Mouse (Mus musculus): Measurements from ENCODE around the gene Hnrnpa3. TPM values are rescaled to one million over a fixed set of nuclear protein-coding genes. Genes with fewer than 3 reads are reported as not detected.

Gene Hnrnpa3
- polyA plus RNA-seq, 1 experiment from 2014 or later, result 135 TPM

DNA sequence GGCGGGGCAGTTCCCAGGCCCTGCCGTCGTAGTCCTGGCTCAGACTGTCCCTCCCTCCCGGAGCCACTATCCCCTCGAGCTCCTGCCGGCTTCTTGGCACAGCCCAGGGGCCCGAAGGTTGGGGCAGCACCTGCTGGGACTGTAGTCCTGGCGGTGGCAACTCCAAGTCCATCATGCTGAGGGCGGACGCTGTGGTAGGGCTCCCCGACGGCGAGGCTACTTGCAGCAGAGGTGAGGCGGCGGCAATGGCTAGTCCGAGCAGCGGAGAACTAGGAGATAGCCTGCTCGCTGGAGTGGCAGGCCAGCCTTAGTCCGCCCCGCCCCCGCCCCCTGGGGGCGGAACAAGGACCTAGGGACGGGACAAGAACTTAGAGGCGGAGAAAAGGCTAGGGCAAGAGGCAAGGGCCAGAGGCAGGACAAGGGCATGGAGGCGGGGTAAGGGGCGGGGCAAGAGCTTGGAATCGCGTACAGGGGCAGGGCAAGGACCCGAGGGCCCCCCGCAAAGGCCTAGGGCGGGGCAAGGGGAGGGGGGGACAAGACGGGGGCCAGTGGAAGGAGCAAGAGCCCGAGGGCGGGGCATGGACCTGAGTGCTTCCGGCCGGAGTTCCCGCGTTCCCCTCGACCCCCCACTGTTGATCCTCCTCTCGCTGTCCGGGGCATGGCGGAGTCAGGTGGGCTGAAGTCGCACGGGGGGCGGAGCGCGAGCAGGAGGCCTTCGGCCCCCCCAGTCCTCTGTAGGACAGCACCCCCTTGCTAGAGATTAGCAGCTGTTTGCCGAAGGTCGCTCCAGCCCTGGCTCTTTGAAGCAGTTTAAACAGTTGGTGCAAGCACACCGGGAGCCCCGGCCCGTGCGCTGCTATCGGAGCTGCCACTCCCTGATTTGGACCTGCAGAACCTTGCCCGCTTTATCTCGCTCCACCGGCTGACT, 45.4 kb downstream of the Hnrnpa3 start, which contains the start of gene Nfe2l2:
TSS of gene Nfe2l2 (minus strand) at position 408 of the 928 bp plus-strand sequence.
- Histone ChIP-seq H3K4me2 (replicated peaks) (peak within 1 kb of the TSS; percentile 81), H3K4me1 (replicated peaks; ENCODE audit: control insufficient read depth, insufficient read depth, low read length) (peaks cover 18% of the 10 kb centered on the region), H3K27me3 (ENCODE audit: control insufficient read depth, insufficient read depth, low read length) (0 out of 2 replicates have a peak, but pooled peaks cover 6% of the 10 kb centered on the region), H3K27ac (peak within 1 kb of the TSS; percentile 80), H3K9ac (peak within 1 kb of the TSS; percentile 67), H3K36me3 (replicated peaks; ENCODE audit: control insufficient read depth, insufficient read depth) (no peaks in the 10 kb centered on the region), H3K4me3 (replicated peaks; ENCODE audit: low read length) (peak within 1 kb of the TSS; percentile 53), H3K9me3 (ENCODE audit: control insufficient read depth, low read length) (no peaks in the 10 kb centered on the region)
- DNase-seq (ENCODE audit: low spot score) (peak; percentile 70), ATAC-seq (ENCODE audit: low FRiP score) (peak; percentile 83)
- WGBS, result under 1% methylated on average over 56 of the region's 58 CpGs

DNA sequence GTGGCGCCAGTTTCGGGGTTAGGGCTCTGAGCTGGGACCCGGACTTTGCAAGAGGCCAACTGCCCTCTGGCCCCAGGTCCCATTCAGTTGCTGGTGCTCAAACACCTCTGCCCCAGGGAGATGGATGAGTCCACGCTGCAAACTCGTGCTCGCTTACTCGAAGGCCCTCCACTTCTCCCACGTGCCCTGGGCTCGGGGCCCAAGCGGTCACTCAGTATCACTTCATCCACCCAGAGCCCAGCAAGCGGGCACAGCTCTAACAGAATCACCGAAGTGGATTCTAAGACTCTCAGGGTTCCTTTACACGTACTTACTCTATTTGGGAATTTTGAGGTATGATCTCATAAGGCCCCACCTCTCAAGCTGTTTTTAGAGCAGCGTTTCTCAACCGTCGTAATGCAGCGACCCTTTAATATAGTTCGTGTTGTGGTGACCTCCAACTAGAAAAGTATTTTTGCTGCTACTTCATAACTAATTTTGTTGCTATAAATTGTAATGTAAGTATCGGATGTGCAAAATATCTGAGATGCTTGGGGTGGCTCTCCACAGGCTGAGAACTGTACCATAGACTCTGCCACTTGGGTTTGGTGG, 46.2 kb downstream of the Hnrnpa3 start:
- Histone ChIP-seq H3K9me3 (ENCODE audit: control insufficient read depth, low read length) (no peaks in the 10 kb centered on the region), H3K27me3 (ENCODE audit: control insufficient read depth, insufficient read depth, low read length) (0 out of 2 replicates have a peak, but pooled peaks cover 6% of the 10 kb centered on the region), H3K4me2 (replicated peaks) (peak overlapping the region; percentile 81), H3K36me3 (replicated peaks; ENCODE audit: control insufficient read depth, insufficient read depth) (no peaks in the 10 kb centered on the region), H3K27ac (no peak overlapping the region), H3K4me3 (replicated peaks; ENCODE audit: low read length) (peak overlapping the region; percentile 53), H3K4me1 (replicated peaks; ENCODE audit: control insufficient read depth, insufficient read depth, low read length) (peaks cover 18% of the 10 kb centered on the region), H3K9ac (peak overlapping the region; percentile 67; the same call in 1 of the 2 replicates)
- ATAC-seq (ENCODE audit: low FRiP score) (no peak), DNase-seq (ENCODE audit: low spot score) (no peak)
- 34% methylated on average over 19 of the region's 19 CpGs for WGBS

- ATAC-seq (ENCODE audit: low FRiP score), result no peak
- Histone ChIP-seq H3K4me2 (replicated peaks) (no peak overlapping the region), H3K9ac (no peak overlapping the region), H3K4me1 (replicated peaks; ENCODE audit: control insufficient read depth, insufficient read depth, low read length) (peaks cover 18% of the 10 kb centered on the region), H3K9me3 (ENCODE audit: control insufficient read depth, low read length) (no peaks in the 10 kb centered on the region), H3K36me3 (replicated peaks; ENCODE audit: control insufficient read depth, insufficient read depth) (no peaks in the 10 kb centered on the region), H3K27me3 (ENCODE audit: control insufficient read depth, insufficient read depth, low read length) (0 out of 2 replicates have a peak, but pooled peaks cover 6% of the 10 kb centered on the region), H3K4me3 (replicated peaks; ENCODE audit: low read length) (no peak overlapping the region), H3K27ac (no peak overlapping the region)
- 51% methylated on average over 5 of the region's 5 CpGs for WGBS
- DNase-seq (ENCODE audit: low spot score), result no peak
These were observed 47.4 kb downstream of the Hnrnpa3 start for GRCm38 (mm10) chr2:75706435-75706834.

- Histone ChIP-seq H3K4me3 (replicated peaks; ENCODE audit: low read length) (no peak overlapping the region), H3K27me3 (ENCODE audit: control insufficient read depth, insufficient read depth, low read length) (0 out of 2 replicates have a peak, but pooled peaks cover 6% of the 10 kb centered on the region), H3K27ac (no peak overlapping the region), H3K36me3 (replicated peaks; ENCODE audit: control insufficient read depth, insufficient read depth) (no peaks in the 10 kb centered on the region), H3K9me3 (ENCODE audit: control insufficient read depth, low read length) (no peaks in the 10 kb centered on the region), H3K4me1 (replicated peaks; ENCODE audit: control insufficient read depth, insufficient read depth, low read length) (peaks cover 15% of the 10 kb centered on the region), H3K4me2 (replicated peaks) (no peak overlapping the region), H3K9ac (no peak overlapping the region)
- DNase-seq (ENCODE audit: low spot score) (no peak), ATAC-seq (ENCODE audit: low FRiP score) (no peak)
- 12% methylated on average over 1 of the region's 1 CpGs for WGBS
These were observed 48.4 kb downstream of the Hnrnpa3 start for GRCm38 (mm10) chr2:75707420-75707819.

DNA sequence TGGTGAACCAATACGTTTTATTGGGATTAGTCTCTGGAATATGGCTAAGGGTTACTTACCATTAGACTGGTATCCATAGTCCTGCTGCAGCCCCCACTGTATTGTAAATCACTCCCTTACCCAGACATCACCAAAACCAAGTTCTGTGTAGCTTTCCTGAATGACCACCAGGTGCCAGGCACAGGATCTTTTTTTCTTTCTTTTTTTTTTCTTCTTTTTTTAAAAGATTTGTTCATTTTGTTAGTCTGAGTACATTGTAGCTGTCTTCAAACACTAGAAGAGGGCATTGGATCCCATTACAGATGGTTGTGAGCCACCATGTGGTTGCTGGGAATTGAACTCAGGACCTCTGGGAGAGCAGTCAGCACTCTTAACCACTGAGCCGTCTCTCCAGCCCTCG, 54.0 kb downstream of the Hnrnpa3 start:
- H3K9ac ChIP-seq, result no peak overlapping the region
- H3K4me3 ChIP-seq (replicated peaks; ENCODE audit: low read length), result no peak overlapping the region
- H3K4me1 ChIP-seq (replicated peaks; ENCODE audit: control insufficient read depth, insufficient read depth, low read length), result no peaks in the 10 kb centered on the region
- no peaks in the 10 kb centered on the region for H3K9me3 ChIP-seq (ENCODE audit: control insufficient read depth, low read length)
- 88% methylated on average over 3 of the region's 3 CpGs for WGBS
- H3K4me2 ChIP-seq (replicated peaks), result no peak overlapping the region
- no peak for DNase-seq (ENCODE audit: low spot score)
- H3K27ac ChIP-seq, result no peak overlapping the region
- H3K27me3 ChIP-seq (ENCODE audit: control insufficient read depth, insufficient read depth, low read length), result no peaks in the 10 kb centered on the region
- no peaks in the 10 kb centered on the region for H3K36me3 ChIP-seq (replicated peaks; ENCODE audit: control insufficient read depth, insufficient read depth)
- no peak for ATAC-seq (ENCODE audit: low FRiP score)

GRCm38 (mm10) chr2:75714766-75715165, 55.7 kb downstream of the Hnrnpa3 start:
- DNase-seq (ENCODE audit: low spot score) (no peak), ATAC-seq (ENCODE audit: low FRiP score) (no peak)
- H3K4me1 ChIP-seq (replicated peaks; ENCODE audit: control insufficient read depth, insufficient read depth, low read length), result no peaks in the 10 kb centered on the region
- no peaks in the 10 kb centered on the region for H3K36me3 ChIP-seq (replicated peaks; ENCODE audit: control insufficient read depth, insufficient read depth)
- H3K9me3 ChIP-seq (ENCODE audit: control insufficient read depth, low read length), result no peaks in the 10 kb centered on the region
- no peak overlapping the region for H3K4me3 ChIP-seq (replicated peaks; ENCODE audit: low read length)
- no peak overlapping the region for H3K4me2 ChIP-seq (replicated peaks)
- H3K27me3 ChIP-seq (ENCODE audit: control insufficient read depth, insufficient read depth, low read length), result no peaks in the 10 kb centered on the region
- H3K27ac ChIP-seq, result no peak overlapping the region
- no peak overlapping the region for H3K9ac ChIP-seq
- 85% methylated on average over 4 of the region's 4 CpGs for WGBS

DNA sequence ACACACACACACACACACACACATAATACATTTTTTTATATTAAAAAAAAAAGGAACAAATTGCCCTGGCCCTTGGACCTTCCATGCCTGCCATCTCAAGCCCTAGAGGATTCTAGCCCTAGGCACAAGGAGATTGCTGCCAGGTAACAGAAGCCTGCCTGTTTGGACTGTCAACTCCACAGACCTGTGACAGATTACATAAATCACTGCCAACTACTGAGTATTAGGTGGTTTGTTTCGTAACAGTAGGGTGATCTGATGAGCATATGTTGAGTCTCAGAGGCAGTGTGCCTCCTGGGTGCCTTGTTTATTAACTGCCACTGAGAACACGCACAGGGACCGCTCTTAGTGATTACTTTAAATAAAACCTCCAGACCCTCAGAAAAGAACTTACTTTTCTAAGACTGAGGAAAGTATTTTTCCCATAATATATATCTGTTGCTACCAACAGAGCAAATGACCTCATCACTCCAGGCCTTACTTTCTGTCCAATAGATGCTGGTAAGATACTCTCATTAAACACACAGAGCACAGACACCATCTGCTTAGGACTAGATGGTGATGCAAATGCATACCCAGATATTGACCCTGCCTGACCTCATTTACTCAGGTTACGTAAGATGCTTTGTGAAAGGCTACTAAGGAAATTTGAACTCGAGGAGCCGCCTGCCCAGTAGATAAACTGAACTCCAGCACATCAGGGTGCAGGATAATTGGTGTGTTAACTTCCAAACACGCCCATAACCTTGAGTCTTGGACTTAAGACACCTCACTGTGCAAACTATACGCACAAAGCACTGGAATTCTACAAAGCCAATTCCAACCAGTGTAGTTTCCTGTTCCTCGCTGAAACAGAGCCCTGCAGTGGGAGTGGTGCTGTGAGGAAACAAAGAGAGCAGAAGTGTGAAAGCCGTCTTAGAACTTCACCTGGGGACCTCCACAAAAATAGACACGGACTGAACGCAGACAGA, 57.3 kb downstream of the Hnrnpa3 start:
- DNase-seq (ENCODE audit: low spot score), result no peak
- no peak overlapping the region for H3K27ac ChIP-seq
- ATAC-seq (ENCODE audit: low FRiP score), result no peak
- no peaks in the 10 kb centered on the region for H3K27me3 ChIP-seq (ENCODE audit: control insufficient read depth, insufficient read depth, low read length)
- no peak overlapping the region for H3K9ac ChIP-seq
- H3K36me3 ChIP-seq (replicated peaks; ENCODE audit: control insufficient read depth, insufficient read depth), result no peaks in the 10 kb centered on the region
- no peak overlapping the region for H3K4me2 ChIP-seq (replicated peaks)
- 54% methylated on average over 12 of the region's 12 CpGs for WGBS
- H3K9me3 ChIP-seq (ENCODE audit: control insufficient read depth, low read length), result no peaks in the 10 kb centered on the region
- no peak overlapping the region for H3K4me3 ChIP-seq (replicated peaks; ENCODE audit: low read length)
- H3K4me1 ChIP-seq (replicated peaks; ENCODE audit: control insufficient read depth, insufficient read depth, low read length), result no peaks in the 10 kb centered on the region
